11 mouse cellular contexts compared by ENCODE assay signal in genomic region chr5:114581486-114581885, GRCm38 (mm10). TPM values are rescaled to one million over a fixed set of nuclear protein-coding genes. Genes with fewer than 3 reads are reported as not detected.
A peak's percentile ranks its signal among the peaks of the same experiment; 100 is the strongest.
DNase-seq lines count a peak whose midpoint lies in the region; ATAC-seq and TF ChIP-seq lines count a peak whose summit lies in the region.
"Had no signal": no experiment of that assay in that cellular context is flagged by ENCODE, and none has a peak within 500 bp of the region (broad histone marks: within the 10 kb centered on the region; RNA-seq: fewer than 3 reads in every experiment).

No protein-coding gene starts in this region.

- H3K9me3 ChIP-seq in neural tube, embryonic 13.5 days = no peaks in the 10 kb centered on the region
- no peaks in the 10 kb centered on the region for H3K9me3 ChIP-seq in hindbrain, embryonic 11.5 days (ENCODE audit: control insufficient read depth, low read length)
- H3K9me3 ChIP-seq in neural tube, embryonic 14.5 days (ENCODE audit: control insufficient read depth, low read length) = no peaks in the 10 kb centered on the region
- H3K9me3 ChIP-seq in stomach, postnatal 0 days (ENCODE audit: control insufficient read depth, low read length) = no peaks in the 10 kb centered on the region
- H3K9me3 ChIP-seq: limb, embryonic 10.5 days had no signal

- peak; percentile 42 for DNase-seq in kidney, adult 18-20 months
- DNase-seq in kidney, postnatal 4 days = no peak
- DNase-seq in neural tube, embryonic 10.5 days (ENCODE audit: extremely low spot score, low spot score) = no peak
- DNase-seq in hindbrain, embryonic 11.5 days (ENCODE audit: low spot score) = no peak
- no peak for DNase-seq in stomach, postnatal 0 days (ENCODE audit: low spot score)
- DNase-seq in urinary bladder, adult 2 months (ENCODE audit: low spot score) = no peak
- DNase-seq: cerebellum, adult 8-10 months had no signal

- no peak for ATAC-seq in neural tube, embryonic 13.5 days (ENCODE audit: low read depth)
- ATAC-seq in hindbrain, embryonic 11.5 days (ENCODE audit: low FRiP score) = no peak
- ATAC-seq in neural tube, embryonic 14.5 days (ENCODE audit: low read depth) = no peak
- ATAC-seq in stomach, postnatal 0 days (ENCODE audit: low FRiP score, low TSS enrichment) = no peak
- ATAC-seq: CD4-positive, CD25-positive, alpha-beta regulatory T cell, adult 4 months had no signal

- no peak for TF ChIP-seq EP300 in stomach, postnatal 0 days (optimal IDR thresholded peaks at IDR 0.05)

- 54% methylated on average over 12 of the region's 12 CpGs for WGBS in neural tube, embryonic 13.5 days
- WGBS in hindbrain, embryonic 11.5 days = 91% methylated on average over 12 of the region's 12 CpGs
- 45% methylated on average over 12 of the region's 12 CpGs for WGBS in neural tube, embryonic 14.5 days
- WGBS in stomach, postnatal 0 days = 78% methylated on average over 12 of the region's 12 CpGs

- no peaks in the 10 kb centered on the region for H3K27me3 ChIP-seq in neural tube, embryonic 13.5 days
- H3K27me3 ChIP-seq in hindbrain, embryonic 11.5 days (ENCODE audit: control insufficient read depth, insufficient read depth, low read length) = 0 out of 2 replicates have a peak, but pooled peaks cover 3% of the 10 kb centered on the region
- H3K27me3 ChIP-seq in neural tube, embryonic 14.5 days (ENCODE audit: control insufficient read depth, insufficient read depth, low read length) = no peaks in the 10 kb centered on the region
- no peaks in the 10 kb centered on the region for H3K27me3 ChIP-seq in stomach, postnatal 0 days (ENCODE audit: control insufficient read depth, insufficient read depth, low read length)

- peak overlapping the region; percentile 65 for H3K27ac ChIP-seq in neural tube, embryonic 13.5 days (replicated peaks)
- H3K27ac ChIP-seq in hindbrain, embryonic 11.5 days (ENCODE audit: low read depth, low read length) = 0 out of 2 replicates have a peak overlapping the region, but pooled peaks have one; percentile 24
- H3K27ac ChIP-seq in neural tube, embryonic 14.5 days (ENCODE audit: low read depth, low read length) = peak overlapping the region; percentile 28; the same call in 1 of the 2 replicates
- H3K27ac ChIP-seq in stomach, postnatal 0 days (replicated peaks) = no peak overlapping the region
- H3K27ac ChIP-seq: limb, embryonic 10.5 days had no signal

- no peaks in the 10 kb centered on the region for H3K36me3 ChIP-seq in neural tube, embryonic 13.5 days
- H3K36me3 ChIP-seq in hindbrain, embryonic 11.5 days (ENCODE audit: control insufficient read depth, insufficient read depth, low read length) = no peaks in the 10 kb centered on the region
- no peaks in the 10 kb centered on the region for H3K36me3 ChIP-seq in neural tube, embryonic 14.5 days (ENCODE audit: control insufficient read depth, insufficient read depth, low read length)
- H3K36me3 ChIP-seq in stomach, postnatal 0 days (ENCODE audit: control insufficient read depth, insufficient read depth, low read length) = no peaks in the 10 kb centered on the region

- H3K4me3 ChIP-seq in neural tube, embryonic 13.5 days = no peak overlapping the region
- H3K4me3 ChIP-seq in hindbrain, embryonic 11.5 days (ENCODE audit: low read depth, low read length) = no peak overlapping the region
- no peak overlapping the region for H3K4me3 ChIP-seq in neural tube, embryonic 14.5 days (ENCODE audit: low read depth, low read length)
- H3K4me3 ChIP-seq in stomach, postnatal 0 days (ENCODE audit: low read depth, low read length) = no peak overlapping the region
- H3K4me3 ChIP-seq: limb, embryonic 10.5 days had no signal

- TF ChIP-seq CTCF in stomach, postnatal 0 days (IDR thresholded peaks at IDR 0.05; ENCODE audit: low read depth) = no peak

- H3K9ac ChIP-seq in neural tube, embryonic 13.5 days = 0 out of 2 replicates have a peak overlapping the region, but pooled peaks have one; percentile 32
- H3K9ac ChIP-seq in hindbrain, embryonic 11.5 days (ENCODE audit: low read depth, low read length) = 0 out of 2 replicates have a peak overlapping the region, but pooled peaks have one; percentile 2
- H3K9ac ChIP-seq in neural tube, embryonic 14.5 days (replicated peaks; ENCODE audit: low read depth, low read length) = no peak overlapping the region
- no peak overlapping the region for H3K9ac ChIP-seq in stomach, postnatal 0 days (ENCODE audit: low read length)

- no peak overlapping the region for H3K4me2 ChIP-seq in neural tube, embryonic 13.5 days
- H3K4me2 ChIP-seq in hindbrain, embryonic 11.5 days (replicated peaks; ENCODE audit: low read depth, low read length) = no peak overlapping the region
- H3K4me2 ChIP-seq in neural tube, embryonic 14.5 days (ENCODE audit: low read depth, low read length) = no peak overlapping the region
- no peak overlapping the region for H3K4me2 ChIP-seq in stomach, postnatal 0 days (replicated peaks; ENCODE audit: low read depth)

- H3K4me1 ChIP-seq in neural tube, embryonic 13.5 days (replicated peaks) = peaks cover 91% of the 10 kb centered on the region
- peaks cover 37% of the 10 kb centered on the region for H3K4me1 ChIP-seq in hindbrain, embryonic 11.5 days (replicated peaks; ENCODE audit: control insufficient read depth, insufficient read depth, low read length)
- peaks cover 46% of the 10 kb centered on the region for H3K4me1 ChIP-seq in neural tube, embryonic 14.5 days (ENCODE audit: control insufficient read depth, insufficient read depth, low read length)
- peaks cover 5% of the 10 kb centered on the region; the same call in 1 of the 2 replicates for H3K4me1 ChIP-seq in stomach, postnatal 0 days (replicated peaks; ENCODE audit: control insufficient read depth, insufficient read depth)

RNA-seq across cellular contexts. Expression of gene Fam222a, which starts 13.7 kb away (rescaled TPM):
- 6.1 and 6.8 TPM in 2 replicates for polyA plus RNA-seq in neural tube, embryonic 13.5 days (2015; fragmentation: Nextera tagmentation; extraction: Ambion mirVana)
- 4.8 and 6.5 TPM in 2 replicates for polyA plus RNA-seq in hindbrain, embryonic 11.5 days (2014; fragmentation: Nextera tagmentation; extraction: Ambion mirVana)
- 5.3 and 7.0 TPM in 2 replicates for polyA plus RNA-seq in neural tube, embryonic 14.5 days (2014; fragmentation: Nextera tagmentation; extraction: Ambion mirVana)
- 0.79 and 0.98 TPM in 2 replicates for polyA plus RNA-seq in stomach, postnatal 0 days (2015; fragmentation: Nextera tagmentation; extraction: Ambion mirVana)
- polyA plus RNA-seq in urinary bladder, adult 2 months (2012; rRNA removed) = 0.17 and 0.29 TPM in 2 replicates
- polyA plus RNA-seq: CD4-positive, CD25-positive, alpha-beta regulatory T cell, adult 4 months had no signal

Comparison
In these comparisons a context has a peak if more than half of its experiments do, and no peak if none do; other contexts are left out.
1. H3K9ac ChIP-seq: peak in neural tube, embryonic 13.5 days (single experiment) and hindbrain, embryonic 11.5 days (single experiment); none in neural tube, embryonic 14.5 days (single experiment) and stomach, postnatal 0 days (single experiment).